ENCODE assay signal across 7 mouse cellular contexts in the genomic region with DNA sequence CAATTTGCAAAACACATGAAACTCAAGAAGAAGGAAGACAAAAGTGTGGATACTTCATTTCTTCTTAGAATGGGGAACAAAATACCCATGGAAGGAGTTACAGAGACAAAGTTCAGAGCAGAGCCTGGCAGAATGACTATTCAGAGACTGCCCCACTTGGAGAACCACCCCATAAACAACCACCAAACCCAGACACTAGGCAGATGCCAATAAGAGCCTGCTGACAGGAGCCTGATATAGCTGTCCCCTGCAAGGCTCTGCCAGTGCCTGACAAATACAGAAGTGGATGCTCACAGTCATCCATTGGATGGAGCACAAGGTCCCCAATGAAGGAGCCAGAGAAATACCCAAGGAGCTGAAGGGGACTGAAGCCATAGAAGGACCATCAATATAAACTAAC. TPM values are rescaled to one million over a fixed set of nuclear protein-coding genes. Genes with fewer than 3 reads are reported as not detected.
DNase-seq lines count a peak whose midpoint lies in the region; ATAC-seq and TF ChIP-seq lines count a peak whose summit lies in the region.
"Not testable (repeated sequence)": the region's sequence is repeated elsewhere in the genome, so short reads cannot be mapped to it uniquely, and the experiment has no call there.
"Had no signal": no experiment of that assay in that cellular context is flagged by ENCODE, and none has a peak within 500 bp of the region (broad histone marks: within the 10 kb centered on the region; RNA-seq: fewer than 3 reads in every experiment).

No protein-coding gene starts in this region.

- H3K4me3 ChIP-seq in gastrocnemius, adult 2 months; heart, embryonic 15.5 days; heart, postnatal 0 days (ENCODE audit: low read depth, low read length): not testable (repeated sequence)

- H3K27ac ChIP-seq in gastrocnemius, adult 2 months: 0 out of 2 replicates have a peak overlapping the region, but pooled peaks have one; percentile 67
- H3K27ac ChIP-seq in heart, embryonic 15.5 days: 0 out of 2 replicates have a peak overlapping the region, but pooled peaks have one; percentile 24
- peak overlapping the region; percentile 86 for H3K27ac ChIP-seq in heart, postnatal 0 days (ENCODE audit: low read depth)

- DNase-seq in gastrocnemius, adult 2 months: not testable (repeated sequence)
- DNase-seq in heart, adult 18-20 months: peak; percentile 42 to 75
- peak; percentile 53 for DNase-seq in heart, adult 8-10 months (ENCODE audit: low spot score)
- peak; percentile 54 for DNase-seq in heart, postnatal 0 days (ENCODE audit: low spot score)
- DNase-seq in heart, postnatal 25 days (ENCODE audit: low spot score): peak; percentile 7

- not testable (repeated sequence) for H3K36me3 ChIP-seq in heart, embryonic 15.5 days; heart, postnatal 0 days (replicated peaks; ENCODE audit: control insufficient read depth, insufficient read depth, low read length)

- H3K9me3 ChIP-seq in heart, embryonic 15.5 days (replicated peaks); heart, postnatal 0 days (replicated peaks; ENCODE audit: control insufficient read depth, low read length): not testable (repeated sequence)

- H3K27me3 ChIP-seq in heart, embryonic 15.5 days; heart, postnatal 0 days (ENCODE audit: control insufficient read depth, insufficient read depth, low read length): not testable (repeated sequence)

- H3K4me2 ChIP-seq in heart, embryonic 15.5 days; heart, postnatal 0 days (ENCODE audit: low read depth, low read length): not testable (repeated sequence)

- TF ChIP-seq EP300 in heart, postnatal 0 days (IDR thresholded peaks at IDR 0.05; ENCODE audit: low read depth): peak; percentile 54; the same call in 1 of the 2 replicates

- H3K9ac ChIP-seq in heart, embryonic 15.5 days; heart, postnatal 0 days (replicated peaks; ENCODE audit: low read depth, low read length): not testable (repeated sequence)

- intact Hi-C loops in gastrocnemius, adult 2 months (cut with DNase I); heart, postnatal 25 days (cut with DNase I): not testable (repeated sequence)

- TF ChIP-seq CTCF in gastrocnemius, adult 2 months (IDR thresholded peaks at IDR 0.05); heart, postnatal 0 days (IDR thresholded peaks at IDR 0.05; ENCODE audit: low read depth): not testable (repeated sequence)

- H3K4me1 ChIP-seq in heart, embryonic 15.5 days (replicated peaks); heart, postnatal 0 days (ENCODE audit: control insufficient read depth, insufficient read depth): not testable (repeated sequence)

- ATAC-seq in heart, embryonic 15.5 days (replicated peaks; ENCODE audit: insufficient number of reproducible peaks, insufficient read depth, low FRiP score, low read depth): not testable (repeated sequence)
- peak; percentile 53; the same call in 1 of the 2 replicates for ATAC-seq in heart, postnatal 0 days (ENCODE audit: insufficient read depth, low read depth)

RNA-seq across cellular contexts. Expression of a gene that starts 8.3 kb away (rescaled TPM):
- total RNA-seq in gastrocnemius, adult 2 months (2021): 10 to 100 TPM; 10.9 to 21.9 TPM
- total RNA-seq in heart, adult 18-20 months (2021): 100 to 1,000 TPM in 1 of 2 experiments, 10 to 100 TPM in 1; 77.8 to 101 TPM
- total RNA-seq in heart, adult 8-10 months (2022): 100 to 1,000 TPM in 3 of 4 experiments, 10 to 100 TPM in 1; 92.8 to 122 (median 105) TPM
- polyA plus RNA-seq in heart, embryonic 15.5 days (2015; fragmentation: Nextera tagmentation; extraction: Ambion mirVana): 10.7 and 12.9 TPM in 2 replicates
- total RNA-seq in heart, postnatal 0 days (2014; rRNA removed; ENCODE audit: low replicate concordance): 33.7 and 35.8 TPM in 2 replicates
- 10.9 and 11.3 TPM in 2 replicates for polyA plus RNA-seq in heart, postnatal 0 days (2015; fragmentation: Nextera tagmentation; extraction: Ambion mirVana)
- 10 to 100 TPM; 69.6 to 79.6 TPM for total RNA-seq in heart, postnatal 25 days (2021)

RNA-seq across cellular contexts. Expression of a gene that starts 37.2 kb away (rescaled TPM):
- 1 to 10 TPM; 1.5 to 1.6 TPM for total RNA-seq in gastrocnemius, adult 2 months (2021)
- 1 to 10 TPM; 2.7 to 6.6 TPM for total RNA-seq in heart, adult 18-20 months (2021)
- total RNA-seq in heart, adult 8-10 months (2022): 1 to 10 TPM; 1.7 to 3.4 (median 2.9) TPM
- 4.4 and 5.5 TPM in 2 replicates for polyA plus RNA-seq in heart, embryonic 15.5 days (2015; fragmentation: Nextera tagmentation; extraction: Ambion mirVana)
- 10.8 and 11.8 TPM in 2 replicates for total RNA-seq in heart, postnatal 0 days (2014; rRNA removed; ENCODE audit: low replicate concordance)
- 2.7 and 3.7 TPM in 2 replicates for polyA plus RNA-seq in heart, postnatal 0 days (2015; fragmentation: Nextera tagmentation; extraction: Ambion mirVana)
- total RNA-seq in heart, postnatal 25 days (2021): 1 to 10 TPM; 2.2 to 2.5 TPM
- polyA plus RNA-seq: G1E had no signal

Comparison
In these comparisons a context has a peak if more than half of its experiments do, and no peak if none do; other contexts are left out.
1. H3K27ac ChIP-seq: peak in every context shown above with its lines; median percentile 86 in heart, postnatal 0 days; 67 in gastrocnemius, adult 2 months; 24 in heart, embryonic 15.5 days.